Mouse (Mus musculus) 3134 (cell line): ENCODE measurements around the gene Hoxc9.

Experiments used
- DNase-seq: peaks from one replicate; pipeline ENCODE4 v3.0.0-alpha.2; 2011; ENCODE audit warnings: low spot score; ENCODE audit not compliant: insufficient read length; ENCODE audit errors: extremely low read depth

Gene Hoxc9

GRCm38 (mm10) chr15:103015406-103016166 is 39.3 kb downstream of the Hoxc9 start:
- no peak for DNase-seq

GRCm38 (mm10) chr15:103018636-103019035 is 42.4 kb downstream of the Hoxc9 start, which contains the start of gene Hoxc4:
Hoxc4 (plus strand) TSS chr15:103018934.
- DNase-seq, result no peak

GRCm38 (mm10) chr15:103020899-103021418 is 44.7 kb downstream of the Hoxc9 start:
- no peak for DNase-seq

DNA sequence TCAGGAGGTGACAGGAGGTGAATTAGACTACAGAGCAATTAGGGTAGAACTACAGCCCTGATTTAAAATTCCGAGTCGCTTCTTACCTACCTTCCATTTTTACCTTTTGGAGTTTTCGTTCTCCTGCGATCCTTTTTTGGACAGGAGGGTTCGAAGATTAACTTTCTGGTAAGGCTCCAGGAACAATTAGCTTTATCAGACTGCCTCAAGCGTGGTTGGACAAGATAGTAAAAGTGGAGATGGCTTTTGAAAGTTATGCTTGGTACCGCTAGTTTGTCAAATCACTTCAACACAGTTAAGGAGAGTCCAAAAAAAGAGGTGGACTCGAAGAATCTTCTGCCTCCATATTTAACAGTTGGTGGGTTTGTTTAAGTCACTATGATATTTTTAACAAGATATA is 45.3 kb downstream of the Hoxc9 start:
- no peak for DNase-seq

DNA sequence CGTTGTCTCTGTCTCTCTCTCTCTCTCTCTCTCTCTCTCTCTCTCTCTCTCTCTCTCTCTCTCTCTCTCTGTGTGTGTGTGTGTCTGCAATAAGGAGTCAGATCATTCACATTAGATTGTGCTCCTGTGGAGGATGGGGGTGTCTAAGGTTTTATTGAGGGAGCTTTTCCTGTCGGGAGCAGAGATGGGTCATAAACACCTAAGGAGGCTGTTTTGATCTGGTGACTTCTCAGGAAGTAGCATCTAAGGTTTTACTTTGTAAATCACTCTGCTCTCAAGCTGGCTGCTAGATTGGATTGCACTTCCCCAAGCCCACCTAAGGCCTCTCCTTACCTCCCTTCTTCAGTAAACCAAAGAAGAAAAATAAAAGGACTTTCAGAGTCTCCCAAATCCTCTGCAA is 47.9 kb downstream of the Hoxc9 start:
- no peak for DNase-seq

- no peak for DNase-seq
Observed at GRCm38 (mm10) chr15:103027266-103028235, 51.3 kb downstream of the Hoxc9 start.

- no peak for DNase-seq
Observed at GRCm38 (mm10) chr15:103028916-103029512, 52.8 kb downstream of the Hoxc9 start.

DNA sequence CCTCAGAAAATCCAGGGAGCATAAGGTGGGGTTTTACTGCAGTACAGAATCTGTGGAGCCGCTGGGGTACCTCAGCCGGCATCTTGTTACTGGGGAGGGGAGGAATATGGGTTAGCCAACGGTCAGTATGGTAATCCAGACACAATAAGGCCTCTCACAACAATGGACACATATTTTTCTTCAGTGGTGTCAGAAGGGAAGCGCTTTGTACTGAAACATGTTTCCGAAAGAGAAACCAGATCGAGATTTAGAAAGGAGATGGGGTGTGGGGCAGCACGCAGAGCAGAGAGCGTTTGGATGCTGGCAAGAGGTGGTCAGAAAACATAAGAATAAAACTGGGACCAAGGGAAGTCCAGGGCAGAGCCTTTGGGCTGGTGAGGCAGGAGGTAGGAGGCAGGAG is 53.9 kb downstream of the Hoxc9 start:
- DNase-seq, result no peak

DNA sequence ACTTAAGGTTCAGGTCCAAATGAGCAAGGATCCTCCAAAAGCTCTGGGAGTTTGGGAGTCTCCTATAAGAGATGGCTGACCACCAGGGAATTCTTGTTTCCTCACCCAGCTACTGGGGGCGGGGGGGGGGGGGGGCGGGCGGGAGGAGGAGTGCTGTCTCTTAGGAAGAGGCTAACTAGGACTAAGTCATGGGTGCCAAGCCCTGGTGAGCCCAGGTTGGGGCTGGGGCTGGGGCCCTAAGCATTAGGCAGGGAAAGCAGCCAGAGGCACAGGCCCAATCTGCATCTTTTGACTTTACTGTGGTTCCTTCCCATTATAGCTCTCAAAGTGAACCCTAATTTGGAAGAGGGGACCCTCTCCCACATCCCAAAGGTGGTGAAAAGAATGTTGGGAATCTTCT is 55.9 kb downstream of the Hoxc9 start:
- no peak for DNase-seq

GRCm38 (mm10) chr15:103032646-103033575 is 56.7 kb downstream of the Hoxc9 start:
- DNase-seq, result no peak

DNA sequence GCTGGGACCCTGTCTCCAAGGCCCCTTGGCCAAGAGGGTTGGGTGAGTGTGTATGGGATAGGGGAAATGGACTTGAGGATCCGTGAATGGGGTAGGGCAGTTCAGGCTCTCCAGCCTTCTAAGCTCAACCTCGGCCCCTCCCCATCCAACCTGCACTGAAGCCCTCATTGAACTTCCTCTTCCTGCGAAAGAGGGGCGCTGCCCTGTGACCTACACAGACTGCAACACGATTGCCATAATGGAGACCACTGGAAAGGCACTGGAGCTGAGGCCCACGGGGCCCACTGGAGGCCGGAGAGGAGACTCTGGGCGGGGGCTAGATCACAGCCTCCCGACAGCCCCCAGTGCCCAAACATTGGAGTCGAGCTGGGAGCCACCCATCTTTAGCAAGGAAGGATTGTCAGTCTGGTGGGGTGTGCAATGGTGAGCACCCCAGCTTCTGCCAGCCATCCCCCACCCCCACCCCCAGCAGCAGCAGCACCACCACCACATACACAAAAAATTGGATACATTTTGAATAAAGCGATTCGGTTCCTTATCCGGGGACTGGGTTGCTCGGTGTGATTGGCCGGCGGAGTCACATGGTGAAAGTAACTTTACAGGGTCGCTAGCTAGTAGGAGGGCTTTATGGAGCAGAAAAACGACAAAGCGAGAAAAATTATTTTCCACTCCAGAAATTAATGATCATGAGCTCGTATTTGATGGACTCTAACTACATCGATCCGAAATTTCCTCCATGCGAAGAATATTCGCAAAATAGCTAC is 58.0 kb downstream of the Hoxc9 start:
- no peak for DNase-seq
